Mouse (Mus musculus): ENCODE measurements around the gene Oscp1. TPM values are rescaled to one million over a fixed set of nuclear protein-coding genes. Genes with fewer than 3 reads are reported as not detected.

Oscp1 gene
- 1.6 TPM for polyA plus RNA-seq (2014; fragmentation: Illumina TruSeq; extraction: RNeasy Lipid Tissue Mini Kit (QIAGEN cat#74804); ENCODE audit: low read depth, low replicate concordance)

DNA sequence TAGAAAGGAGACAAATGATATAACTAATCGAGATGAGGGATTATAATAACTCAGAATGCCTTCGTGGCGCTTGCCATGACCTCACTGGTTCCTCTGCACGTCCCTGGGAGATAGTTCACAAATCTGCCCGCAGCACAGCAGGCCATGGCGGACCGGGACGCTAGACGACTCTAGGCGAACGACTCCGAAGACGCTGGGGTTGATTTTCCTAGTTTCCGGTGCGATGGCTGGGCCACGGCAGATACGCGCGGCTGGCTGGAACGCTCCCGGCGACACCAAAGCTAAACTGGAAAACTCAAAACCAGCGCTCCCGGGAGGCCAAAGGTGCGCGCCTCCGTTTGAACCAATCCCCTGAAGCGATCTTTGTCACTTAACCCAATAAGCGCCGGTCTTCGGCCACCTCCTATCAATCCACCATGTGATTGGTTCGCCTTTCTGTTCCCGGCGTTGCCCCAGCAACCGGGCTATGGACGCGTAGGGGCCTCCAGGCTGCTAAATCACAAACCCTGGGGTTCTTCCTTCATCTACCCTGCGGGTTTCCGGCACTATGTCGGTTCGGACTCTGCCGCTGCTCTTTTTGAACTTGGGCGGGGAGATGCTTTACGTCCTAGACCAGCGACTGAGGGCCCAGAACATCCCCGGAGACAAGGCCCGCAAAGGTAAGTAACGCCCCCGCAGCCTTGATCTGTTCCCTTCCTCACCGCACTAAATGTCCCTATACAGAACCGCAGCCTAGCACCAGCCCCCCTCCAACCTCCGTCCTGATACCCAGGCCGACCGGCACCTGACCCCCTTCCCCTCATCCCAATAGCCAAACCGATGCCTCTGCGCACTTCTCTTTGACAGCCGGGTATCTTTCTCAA lies at the start of gene Oscp1:
TSS of gene Oscp1 (plus strand) at position 432 of the 863 bp plus-strand sequence.

GRCm38 (mm10) chr4:126024303-126024900 lies 34.0 kb upstream of the Oscp1 start, which contains the start of gene Csf3r:
Csf3r (plus strand) TSS chr4:126024550.

DNA sequence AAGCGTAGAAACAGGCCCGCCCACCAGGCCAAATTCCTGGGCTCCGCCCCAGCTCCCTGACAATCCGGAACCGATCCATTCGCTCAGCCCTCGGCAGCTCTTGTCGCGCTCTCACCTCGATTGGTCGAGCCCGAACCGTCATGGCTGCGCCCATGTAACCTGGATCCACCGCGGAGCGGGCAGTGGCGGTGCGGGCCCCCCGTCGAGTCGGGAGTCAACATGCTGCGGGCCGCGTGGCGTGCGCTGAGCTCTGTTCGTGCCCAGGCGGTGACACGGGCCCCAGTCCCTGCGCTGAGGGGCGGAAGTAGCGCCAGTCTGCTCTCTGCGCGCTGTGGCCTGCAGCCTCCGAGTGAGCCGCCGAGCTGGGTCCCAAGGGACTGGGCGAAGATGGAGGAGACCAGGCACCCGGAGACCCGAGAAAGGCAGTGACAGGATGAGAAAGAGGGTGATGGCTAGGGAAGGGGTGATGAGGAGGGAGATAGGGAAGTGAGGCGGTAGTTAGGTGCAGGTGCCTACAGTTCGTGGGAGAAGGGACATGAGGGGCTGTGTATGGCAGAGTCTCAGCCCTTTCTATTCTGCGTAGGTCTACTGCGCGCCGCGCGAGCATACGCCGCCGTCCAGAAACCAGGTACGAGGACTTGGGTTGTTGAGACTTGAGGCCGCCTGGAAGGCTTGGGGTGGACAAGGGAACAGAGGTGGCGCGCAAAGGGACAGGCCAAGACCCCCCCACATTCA lies 11.3 kb upstream of the Oscp1 start, which contains the start of gene Mrps15:
TSS of gene Mrps15 (plus strand) at position 75 of the 735 bp plus-strand sequence.

GRCm38 (mm10) chr4:126096464-126097111 lies 38.2 kb downstream of the Oscp1 start, which contains the start of gene Lsm10:
Lsm10 (plus strand) TSS chr4:126096623.

GRCm38 (mm10) chr4:126103590-126104068 lies 45.3 kb downstream of the Oscp1 start, which contains the start of gene Stk40:
Stk40 (plus strand) TSS chr4:126103957.

Other genes starting within 250 kb of the Oscp1 start
- 0.23 TPM for gene Csf3r, start 34.0 kb upstream of the Oscp1 start, polyA plus RNA-seq (2014; fragmentation: Illumina TruSeq; extraction: RNeasy Lipid Tissue Mini Kit (QIAGEN cat#74804); ENCODE audit: low read depth, low replicate concordance)
- gene Mrps15, start 11.6 kb upstream of the Oscp1 start, polyA plus RNA-seq (2014; fragmentation: Illumina TruSeq; extraction: RNeasy Lipid Tissue Mini Kit (QIAGEN cat#74804); ENCODE audit: low read depth, low replicate concordance) = 146 TPM
- gene Lsm10, start 38.1 kb downstream of the Oscp1 start, polyA plus RNA-seq (2014; fragmentation: Illumina TruSeq; extraction: RNeasy Lipid Tissue Mini Kit (QIAGEN cat#74804); ENCODE audit: low read depth, low replicate concordance) = 4.2 TPM
- 3.4 TPM for gene Stk40, start 45.4 kb downstream of the Oscp1 start, polyA plus RNA-seq (2014; fragmentation: Illumina TruSeq; extraction: RNeasy Lipid Tissue Mini Kit (QIAGEN cat#74804); ENCODE audit: low read depth, low replicate concordance)
- not detected for gene Eva1b, start 89.2 kb downstream of the Oscp1 start, polyA plus RNA-seq (2014; fragmentation: Illumina TruSeq; extraction: RNeasy Lipid Tissue Mini Kit (QIAGEN cat#74804); ENCODE audit: low read depth, low replicate concordance)
- gene Sh3d21, start 104.9 kb downstream of the Oscp1 start, polyA plus RNA-seq (2014; fragmentation: Illumina TruSeq; extraction: RNeasy Lipid Tissue Mini Kit (QIAGEN cat#74804); ENCODE audit: low read depth, low replicate concordance) = 0.82 TPM
- gene Thrap3, start 144.2 kb downstream of the Oscp1 start, polyA plus RNA-seq (2014; fragmentation: Illumina TruSeq; extraction: RNeasy Lipid Tissue Mini Kit (QIAGEN cat#74804); ENCODE audit: low read depth, low replicate concordance) = 247 TPM
- 2.3 TPM for gene Map7d1, start 197.8 kb downstream of the Oscp1 start, polyA plus RNA-seq (2014; fragmentation: Illumina TruSeq; extraction: RNeasy Lipid Tissue Mini Kit (QIAGEN cat#74804); ENCODE audit: low read depth, low replicate concordance)
- 49.5 TPM for gene Trappc3, start 203.8 kb downstream of the Oscp1 start, polyA plus RNA-seq (2014; fragmentation: Illumina TruSeq; extraction: RNeasy Lipid Tissue Mini Kit (QIAGEN cat#74804); ENCODE audit: low read depth, low replicate concordance)
- gene Col8a2, start 228.2 kb downstream of the Oscp1 start, polyA plus RNA-seq (2014; fragmentation: Illumina TruSeq; extraction: RNeasy Lipid Tissue Mini Kit (QIAGEN cat#74804); ENCODE audit: low read depth, low replicate concordance) = 1.4 TPM

Measured in adrenal gland, adult 10 weeks (tissue).